Mouse (Mus musculus) testis, adult 2 months (tissue): ENCODE data around the gene Ankmy2.

Experiments
- CTCF ChIP-seq: fragments of 200-500 bp; IDR thresholded peaks from 2 replicates; pipeline ENCODE4 v1.5.1; 2012; ENCODE audit warnings: low read depth, mild to moderate bottlenecking, inconsistent platforms, low read length, moderate library complexity; ENCODE audit not compliant: control insufficient read depth, insufficient read depth, insufficient replicate concordance
- POLR2A ChIP-seq: fragments of 200-500 bp; IDR thresholded peaks from 2 replicates; pipeline ENCODE4 v1.6.1; 2012; ENCODE audit warnings: low read depth, mild to moderate bottlenecking, inconsistent platforms, low read length, moderate library complexity; ENCODE audit not compliant: control insufficient read depth

- TF ChIP-seq POLR2A (no peak), CTCF (no peak)
These were observed 33.4 kb downstream of the Ankmy2 start for GRCm38 (mm10) chr12:36190343-36190742.
